Mouse (Mus musculus) adrenal gland, postnatal 14 days (tissue): Measurements from ENCODE around the gene Gm10974. TPM values are rescaled to one million over a fixed set of nuclear protein-coding genes. Genes with fewer than 3 reads are reported as not detected.

ENCODE experiments used
- DNase-seq: peaks from one replicate; pipeline ENCODE4 v3.0.0; 2021; ENCODE audit warnings: mixed read lengths
- microRNA-seq, 2 experiments: library from miRNA; unstranded; fragments of <30 nt; microRNA quantifications; one replicate each; pipeline ENCODE4 v1.2.0; 2021
- total RNA-seq: library from RNA; stranded (reverse); gene quantifications from 2 replicates; pipeline ENCODE4 v1.2.3, GENCODE M21; 2021

The Gm10974 gene
- total RNA-seq, 1 experiment from 2014 or later = not detected

- DNase-seq = peak; percentile 61
Measured at GRCm38 (mm10) chr7:66405951-66406721, 40.4 kb downstream of the Gm10974 start.

- peak; percentile 63 for DNase-seq
Measured at GRCm38 (mm10) chr7:66406971-66407370, 41.3 kb downstream of the Gm10974 start.

- peak; percentile 76 for DNase-seq
Measured at GRCm38 (mm10) chr7:66409433-66409832, 43.7 kb downstream of the Gm10974 start.

GRCm38 (mm10) chr7:66413093-66413492 is 47.4 kb downstream of the Gm10974 start:
- DNase-seq = no peak

GRCm38 (mm10) chr7:66416829-66417228 is 51.1 kb downstream of the Gm10974 start:
- no peak for DNase-seq

- peak; percentile 74 for DNase-seq
Measured at GRCm38 (mm10) chr7:66418981-66419380, 53.3 kb downstream of the Gm10974 start.

GRCm38 (mm10) chr7:66421903-66422302 is 56.2 kb downstream of the Gm10974 start:
- no peak for DNase-seq

GRCm38 (mm10) chr7:66427053-66427436 is 61.3 kb downstream of the Gm10974 start:
- no peak for DNase-seq

- DNase-seq = peak; percentile 69
Measured at GRCm38 (mm10) chr7:66427437-66428161, 61.9 kb downstream of the Gm10974 start, which contains the start of gene Aldh1a3. Aldh1a3 (minus strand) TSS chr7:66427517.

- peak; percentile 70 for DNase-seq
Measured at GRCm38 (mm10) chr7:66434453-66434935, 68.8 kb downstream of the Gm10974 start.

Small RNA genes lying within 50 kb of the gene (microRNA-seq; reads per million reads assigned to microRNA genes)
- gene Mir7057 = 0 reads per million in 2 experiments

Other genes with a start within 250 kb of the Gm10974 start
- 12.2 and 14.6 TPM in 2 replicates for gene Lrrk1, start 22.4 kb downstream of the Gm10974 start, total RNA-seq
- gene Aldh1a3, start 61.6 kb downstream of the Gm10974 start, total RNA-seq = 10.9 and 12.6 TPM in 2 replicates